Mouse (Mus musculus): ENCODE measurements at regions not wholly inside any gene's neighbourhood (a gene's known extent, or its start where the extent isn't known, plus 50 kb on each side); places are given as distances from the start of the nearest gene placed in this dataset.
A peak's percentile ranks its signal among the peaks of the same experiment; 100 is the strongest.

- DNase-seq (ENCODE audit: low spot score), result peak; percentile 21
Observed at GRCm38 (mm10) chr5:112179213-112180057, 72.9 kb downstream of the Cryba4 start.

- no peak for DNase-seq (ENCODE audit: low spot score)
Observed at GRCm38 (mm10) chr5:112182775-112183174, 69.5 kb downstream of the Cryba4 start.

- no peak for DNase-seq (ENCODE audit: low spot score)
Observed at GRCm38 (mm10) chr5:112195667-112196066, 56.7 kb downstream of the Cryba4 start.

Measured in heart, adult 8-10 months (tissue).